Mouse (Mus musculus) telencephalon, adult 2 months (tissue): ENCODE results near the gene Dlx2.

Source experiments
- DNase-seq: peaks from one replicate; pipeline ENCODE4 v3.0.0-alpha.2; 2011; ENCODE audit warnings: low read depth, low spot score

Gene Dlx2

GRCm38 (mm10) chr2:71546640-71547071, at the start of gene Dlx2:
Gene Dlx2 (minus strand): TSS chr2:71546754.
- no peak for DNase-seq

- no peak for DNase-seq
These were observed 47.9 kb upstream of the Dlx2 start for GRCm38 (mm10) chr2:71594466-71594865.

GRCm38 (mm10) chr2:71589114-71589513, 42.6 kb upstream of the Dlx2 start:
- DNase-seq: no peak

GRCm38 (mm10) chr2:71581488-71581887, 34.9 kb upstream of the Dlx2 start:
- DNase-seq: no peak

GRCm38 (mm10) chr2:71580632-71581466, 34.3 kb upstream of the Dlx2 start:
- DNase-seq: no peak

GRCm38 (mm10) chr2:71577059-71577458, 30.5 kb upstream of the Dlx2 start:
- no peak for DNase-seq

GRCm38 (mm10) chr2:71573736-71574135, 27.2 kb upstream of the Dlx2 start:
- DNase-seq: no peak

GRCm38 (mm10) chr2:71566466-71566865, 19.9 kb upstream of the Dlx2 start:
- no peak for DNase-seq

GRCm38 (mm10) chr2:71556071-71556470, 9.5 kb upstream of the Dlx2 start:
- DNase-seq: no peak

GRCm38 (mm10) chr2:71551704-71552103, 5.2 kb upstream of the Dlx2 start:
- no peak for DNase-seq

- no peak for DNase-seq
These were observed 3.8 kb upstream of the Dlx2 start for GRCm38 (mm10) chr2:71550330-71550729.

GRCm38 (mm10) chr2:71547829-71548228, 1.3 kb upstream of the Dlx2 start:
- DNase-seq: no peak

GRCm38 (mm10) chr2:71545882-71546639, 493 bp downstream of the Dlx2 start:
- DNase-seq: no peak

GRCm38 (mm10) chr2:71545401-71545881, 1.1 kb downstream of the Dlx2 start:
- no peak for DNase-seq

- no peak for DNase-seq
These were observed 1.9 kb downstream of the Dlx2 start for GRCm38 (mm10) chr2:71544391-71545285.

GRCm38 (mm10) chr2:71543948-71544347, 2.6 kb downstream of the Dlx2 start:
- no peak for DNase-seq

GRCm38 (mm10) chr2:71543531-71543930, 3.0 kb downstream of the Dlx2 start:
- DNase-seq: no peak

- no peak for DNase-seq
These were observed 3.7 kb downstream of the Dlx2 start for GRCm38 (mm10) chr2:71542816-71543301.

GRCm38 (mm10) chr2:71542227-71542815, 4.2 kb downstream of the Dlx2 start:
- DNase-seq: no peak

- no peak for DNase-seq
These were observed 4.9 kb downstream of the Dlx2 start for GRCm38 (mm10) chr2:71541418-71542226.
